Mouse (Mus musculus) inflammation-experienced regulatory T-cells (primary cell): ENCODE results near the gene Olfr295. TPM values are rescaled to one million over a fixed set of nuclear protein-coding genes. Genes with fewer than 3 reads are reported as not detected.

Source experiments
- polyA plus RNA-seq, 2 experiments: library from polyadenylated mRNA; unstranded; fragments of 100-300 nt; shearing (Covaris generic); gene quantifications; one replicate each; pipeline ENCODE4 v1.2.1; 2017

The Olfr295 gene
- polyA plus RNA-seq = under 1 TPM; 0.16 to 0.22 TPM

DNA sequence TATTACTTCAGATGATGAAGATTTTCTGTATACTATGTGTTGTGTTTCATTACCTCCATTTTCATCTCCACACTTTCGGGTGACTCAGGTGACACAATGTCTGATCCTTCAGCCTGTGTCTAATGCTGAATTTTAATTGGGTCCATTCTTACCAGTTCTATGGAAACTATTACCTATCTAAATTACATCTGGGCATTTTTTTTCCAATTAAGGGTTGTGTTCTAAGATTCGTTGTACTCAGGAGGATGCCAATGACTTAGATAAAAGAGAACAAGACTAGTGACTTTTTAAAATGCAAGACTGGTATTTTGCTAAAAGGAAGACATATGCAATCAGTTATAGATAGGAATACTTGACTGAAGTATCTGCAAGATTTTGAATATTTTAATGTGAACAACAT lies at the start of gene Olfr295:
Gene Olfr295, plus strand, starts transcription at position 301 of the 400 bp plus-strand sequence.

GRCm38 (mm10) chr7:86616543-86616942 lies 32.9 kb downstream of the Olfr295 start, which contains the start of gene Olfr294:
Gene Olfr294 (minus strand): TSS chr7:86616643.

Other genes starting within 250 kb of the Olfr295 start
- under 1 TPM in 1 of 2 experiments, not detected in 1; 0.08 TPM for gene Olfr307, start 246.3 kb upstream of the Olfr295 start, polyA plus RNA-seq
- gene Olfr305, start 216.9 kb upstream of the Olfr295 start, polyA plus RNA-seq = not detected
- gene Olfr304, start 197.2 kb upstream of the Olfr295 start, polyA plus RNA-seq = under 1 TPM in 1 of 2 experiments, not detected in 1; 0.48 TPM
- not detected for gene Olfr303, start 186.1 kb upstream of the Olfr295 start, polyA plus RNA-seq
- gene Olfr301, start 180.0 kb upstream of the Olfr295 start, polyA plus RNA-seq = not detected
- gene Olfr299, start 123.9 kb upstream of the Olfr295 start, polyA plus RNA-seq = under 1 TPM in 1 of 2 experiments, not detected in 1; 0.07 TPM
- not detected for gene Olfr298, start 91.4 kb upstream of the Olfr295 start, polyA plus RNA-seq
- gene Olfr297, start 63.9 kb upstream of the Olfr295 start, polyA plus RNA-seq = not detected
- gene Olfr294, start 32.8 kb downstream of the Olfr295 start, polyA plus RNA-seq = not detected
- gene Olfr293, start 65.2 kb downstream of the Olfr295 start, polyA plus RNA-seq = not detected
- gene Olfr292, start 104.5 kb downstream of the Olfr295 start, polyA plus RNA-seq = not detected
- under 1 TPM in 1 of 2 experiments, not detected in 1; 0.20 TPM for gene Folh1, start 192.1 kb downstream of the Olfr295 start, polyA plus RNA-seq
- under 1 TPM; 0.31 to 0.83 TPM for gene Vmn2r77, start 211.2 kb downstream of the Olfr295 start, polyA plus RNA-seq